Mouse (Mus musculus) intestine, embryonic 15.5 days (tissue): ENCODE measurements at regions not wholly inside any gene's neighbourhood (a gene's known extent, or its start where the extent isn't known, plus 50 kb on each side); places are given as distances from the start of the nearest gene placed in this dataset.

Experiments used
- ATAC-seq: fragments of 200-750 bp; cut with Nextera tagmentation; 2 replicates; pipeline ENCODE4 v1.8.0; 2017; ENCODE audit warnings: moderate TSS enrichment, moderate library complexity
- H3K27ac ChIP-seq: fragments of 300-500 bp; sonication (generic); 2 replicates; pipeline ENCODE4 v1.5.1; 2015; ENCODE audit warnings: mild to moderate bottlenecking, inconsistent platforms
- H3K27me3 ChIP-seq: fragments of 300-500 bp; sonication (generic); replicated peaks from 2 replicates; pipeline ENCODE4 v1.6.1; 2015; ENCODE audit warnings: inconsistent platforms
- H3K36me3 ChIP-seq: fragments of 300-500 bp; sonication (generic); 2 replicates; pipeline ENCODE4 v1.6.1; 2015; ENCODE audit warnings: inconsistent platforms
- H3K4me1 ChIP-seq: fragments of 300-500 bp; sonication (generic); replicated peaks from 2 replicates; pipeline ENCODE4 v1.6.1; 2015; ENCODE audit warnings: inconsistent platforms
- H3K4me2 ChIP-seq: fragments of 300-500 bp; sonication (generic); replicated peaks from 2 replicates; pipeline ENCODE4 v1.6.1; 2015; ENCODE audit warnings: mild to moderate bottlenecking, inconsistent platforms
- H3K4me3 ChIP-seq: fragments of 300-500 bp; sonication (generic); replicated peaks from 2 replicates; pipeline ENCODE4 v1.5.1; 2015; ENCODE audit warnings: inconsistent platforms
- H3K9ac ChIP-seq: fragments of 300-500 bp; sonication (generic); 2 replicates; pipeline ENCODE4 v1.6.1; 2015; ENCODE audit warnings: inconsistent platforms
- H3K9me3 ChIP-seq: fragments of 300-500 bp; sonication (generic); 2 replicates; pipeline ENCODE4 v1.6.1; 2016; ENCODE audit warnings: inconsistent platforms
- WGBS: fragments of 180-500 bp; shearing (Covaris S2); methylation state at CpG from one replicate; pipeline ENCODE4 v1.1.7; 2015; 5-methylcytosine and 5-hydroxymethylcytosine counted together

- Histone ChIP-seq H3K9me3 (no peaks in the 10 kb centered on the region), H3K36me3 (no peaks in the 10 kb centered on the region), H3K4me3 (no peak overlapping the region), H3K4me2 (no peak overlapping the region), H3K27ac (no peak overlapping the region), H3K4me1 (0 out of 2 replicates have a peak, but pooled peaks cover 4% of the 10 kb centered on the region), H3K9ac (no peak overlapping the region), H3K27me3 (peaks cover 62% of the 10 kb centered on the region)
- WGBS, result 8% methylated on average over 3 of the region's 3 CpGs
- ATAC-seq, result no peak
These were observed 60.5 kb upstream of the Pax2 start for GRCm38 (mm10) chr19:44695331-44695730.

- WGBS, result 16% methylated on average over 8 of the region's 8 CpGs
- Histone ChIP-seq H3K4me3 (no peak overlapping the region), H3K4me1 (0 out of 2 replicates have a peak, but pooled peaks cover 4% of the 10 kb centered on the region), H3K36me3 (no peaks in the 10 kb centered on the region), H3K9ac (no peak overlapping the region), H3K9me3 (no peaks in the 10 kb centered on the region), H3K4me2 (no peak overlapping the region), H3K27me3 (peaks cover 66% of the 10 kb centered on the region), H3K27ac (no peak overlapping the region)
- no peak for ATAC-seq
These were observed 59.7 kb upstream of the Pax2 start for GRCm38 (mm10) chr19:44696059-44696712.

- ATAC-seq, result no peak
These were observed 59.1 kb upstream of the Pax2 start for GRCm38 (mm10) chr19:44696773-44697172.

GRCm38 (mm10) chr19:44698382-44699256, 57.2 kb upstream of the Pax2 start:
- H3K4me2 ChIP-seq, result no peak overlapping the region
- WGBS, result 10% methylated on average over 21 of the region's 21 CpGs
- H3K4me3 ChIP-seq, result no peak overlapping the region
- no peaks in the 10 kb centered on the region for H3K36me3 ChIP-seq
- H3K4me1 ChIP-seq, result no peaks in the 10 kb centered on the region
- H3K9ac ChIP-seq, result no peak overlapping the region
- H3K9me3 ChIP-seq, result no peaks in the 10 kb centered on the region
- ATAC-seq, result no peak
- H3K27me3 ChIP-seq, result peaks cover 71% of the 10 kb centered on the region
- no peak overlapping the region for H3K27ac ChIP-seq

More at GRCm38 (mm10) chr19:44696773-44697172, 59.1 kb upstream of the Pax2 start:
- Histone ChIP-seq H3K4me1 (0 out of 2 replicates have a peak, but pooled peaks cover 4% of the 10 kb centered on the region), H3K9me3 (no peaks in the 10 kb centered on the region), H3K9ac (no peak overlapping the region), H3K36me3 (no peaks in the 10 kb centered on the region), H3K4me2 (no peak overlapping the region), H3K4me3 (no peak overlapping the region), H3K27me3 (peaks cover 67% of the 10 kb centered on the region), H3K27ac (no peak overlapping the region)
- 42% methylated on average over 9 of the region's 9 CpGs for whole genome bisulfite sequencing
